Mouse (Mus musculus) embryonic facial prominence, embryonic 11.5 days (tissue): ENCODE measurements around the gene Tas1r1. TPM values are rescaled to one million over a fixed set of nuclear protein-coding genes. Genes with fewer than 3 reads are reported as not detected.
A peak's percentile ranks its signal among the peaks of the same experiment; 100 is the strongest.

Source experiments
- ATAC-seq: fragments of 200-750 bp; cut with Nextera tagmentation; replicated peaks from 2 replicates; pipeline ENCODE4 v1.8.0; 2017; ENCODE audit warnings: low read depth; ENCODE audit not compliant: insufficient number of reproducible peaks, low FRiP score, low TSS enrichment
- DNase-seq: peaks from one replicate; pipeline ENCODE4 v3.0.0-alpha.2; 2015; ENCODE audit warnings: low spot score
- H3K27ac ChIP-seq: fragments of 300-500 bp; sonication (generic); replicated peaks from 2 replicates; pipeline ENCODE4 v1.5.1; 2014; ENCODE audit warnings: mild to moderate bottlenecking, low read depth, low read length, control low read depth
- H3K27me3 ChIP-seq: fragments of 300-500 bp; sonication (generic); 2 replicates; pipeline ENCODE4 v1.6.1; 2014; ENCODE audit warnings: mild to moderate bottlenecking, low read length, moderate library complexity, mixed read lengths; ENCODE audit not compliant: control insufficient read depth, insufficient read depth
- H3K36me3 ChIP-seq: fragments of 300-500 bp; sonication (generic); replicated peaks from 2 replicates; pipeline ENCODE4 v1.6.1; 2014; ENCODE audit warnings: low read depth, mild to moderate bottlenecking, low read length, moderate library complexity, mixed read lengths; ENCODE audit not compliant: control insufficient read depth, insufficient read depth
- H3K4me1 ChIP-seq: fragments of 300-500 bp; sonication (generic); 2 replicates; pipeline ENCODE4 v1.6.1; 2014; ENCODE audit warnings: low read length, mixed read lengths; ENCODE audit not compliant: control insufficient read depth, insufficient read depth
- H3K4me2 ChIP-seq: fragments of 300-500 bp; sonication (generic); 2 replicates; pipeline ENCODE4 v1.6.1; 2014; ENCODE audit warnings: low read depth, mild to moderate bottlenecking, control low read depth, low read length, moderate library complexity
- H3K4me3 ChIP-seq: fragments of 300-500 bp; sonication (generic); 2 replicates; pipeline ENCODE4 v1.5.1; 2014; ENCODE audit warnings: low read depth, low read length, control low read depth
- H3K9ac ChIP-seq: fragments of 300-500 bp; sonication (generic); replicated peaks from 2 replicates; pipeline ENCODE4 v1.6.1; 2014; ENCODE audit warnings: mild to moderate bottlenecking, control low read depth, low read length
- H3K9me3 ChIP-seq: fragments of 300-500 bp; sonication (generic); replicated peaks from 2 replicates; pipeline ENCODE4 v1.6.1; 2016; ENCODE audit warnings: mild to moderate bottlenecking, low read length, inconsistent platforms, mixed read lengths; ENCODE audit not compliant: control insufficient read depth
- WGBS: fragments of 180-500 bp; shearing (Covaris S2); extraction: QIAGEN DNeasy Blood & Tissue Kit; methylation state at CpG from one replicate; pipeline ENCODE4 v1.1.7; 2014; 5-methylcytosine and 5-hydroxymethylcytosine counted together
- polyA plus RNA-seq: library from polyadenylated mRNA; unstranded; fragments of >200 nt; fragmentation: Nextera tagmentation; extraction: Ambion mirVana; gene quantifications from 2 replicates; pipeline ENCODE4 v1.2.1, GENCODE M21; 2014

Tas1r1 gene
- polyA plus RNA-seq, 1 experiment from 2014 or later: 0.55 TPM

DNA sequence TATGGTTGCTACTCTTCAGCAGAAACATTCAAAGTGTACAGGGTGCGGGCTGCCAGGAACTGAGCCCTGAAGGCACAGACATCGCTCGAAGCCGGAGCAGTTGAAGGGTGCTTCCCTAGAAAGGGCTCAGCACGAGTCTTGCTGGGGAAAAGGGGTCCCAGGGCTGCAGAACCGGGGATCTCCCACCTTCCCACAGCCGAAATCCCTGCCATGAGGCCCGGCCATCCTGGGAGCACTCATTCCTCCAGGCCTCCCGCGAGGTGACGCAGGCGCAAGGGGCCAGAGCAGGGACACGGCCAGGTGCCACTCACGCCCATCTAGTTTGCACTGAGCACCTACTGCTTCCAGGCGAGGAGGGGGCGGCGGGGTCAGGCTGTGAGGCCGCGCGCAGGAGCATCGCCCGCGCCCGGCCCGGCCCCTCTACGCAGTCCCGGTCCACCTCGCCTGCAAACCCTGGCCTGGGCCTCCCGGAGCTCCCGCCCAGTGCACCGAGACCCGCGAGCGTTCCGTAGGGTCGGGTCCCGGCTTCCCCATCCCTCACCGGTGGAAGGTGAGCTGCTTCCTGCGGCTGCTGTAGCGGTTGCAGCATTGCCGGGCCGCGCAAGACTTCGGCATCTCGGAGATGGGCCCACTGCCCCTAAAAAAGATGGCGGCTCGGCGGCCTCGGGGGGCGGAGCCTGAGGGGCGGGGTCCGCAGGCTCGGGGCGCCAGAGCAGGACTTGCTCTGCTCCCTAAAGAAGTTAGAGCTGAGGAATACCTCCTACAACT is 49.8 kb downstream of the Tas1r1 start, which contains the start of gene Thap3:
Gene Thap3, minus strand, starts transcription at position 656 of the 768 bp plus-strand sequence.
- DNase-seq (peak; percentile 81), ATAC-seq (peak; percentile 37)
- Histone ChIP-seq H3K9me3 (no peaks in the 10 kb centered on the region), H3K36me3 (peaks cover 7% of the 10 kb centered on the region), H3K9ac (peak within 1 kb of the TSS; percentile 91), H3K4me1 (no peaks in the 10 kb centered on the region; the same call in 1 of the 2 replicates), H3K4me3 (peak within 1 kb of the TSS; percentile 80), H3K27ac (peak within 1 kb of the TSS; percentile 66), H3K4me2 (peak within 1 kb of the TSS; percentile 70), H3K27me3 (no peaks in the 10 kb centered on the region)
- WGBS: 1% methylated on average over 54 of the region's 54 CpGs

- H3K4me1 ChIP-seq: no peaks in the 10 kb centered on the region; the same call in 1 of the 2 replicates
These were observed 50.4 kb downstream of the Tas1r1 start for GRCm38 (mm10) chr4:151988014-151988341.

GRCm38 (mm10) chr4:151986650-151987049 is 51.7 kb downstream of the Tas1r1 start:
- Histone ChIP-seq H3K9ac (no peak overlapping the region), H3K4me1 (no peaks in the 10 kb centered on the region; the same call in 1 of the 2 replicates), H3K9me3 (no peaks in the 10 kb centered on the region), H3K36me3 (peaks cover 3% of the 10 kb centered on the region), H3K4me2 (no peak overlapping the region), H3K4me3 (no peak overlapping the region), H3K27ac (no peak overlapping the region), H3K27me3 (no peaks in the 10 kb centered on the region)
- ATAC-seq (no peak), DNase-seq (no peak)
- WGBS: 64% methylated on average over 8 of the region's 8 CpGs

More at GRCm38 (mm10) chr4:151988014-151988341, 50.4 kb downstream of the Tas1r1 start:
- WGBS: 33% methylated on average over 10 of the region's 10 CpGs
- H3K36me3 ChIP-seq: peaks cover 7% of the 10 kb centered on the region
- H3K4me2 ChIP-seq: peak overlapping the region; percentile 70
- H3K27me3 ChIP-seq: no peaks in the 10 kb centered on the region
- no peak overlapping the region; the same call in 1 of the 2 replicates for H3K27ac ChIP-seq
- peak overlapping the region; percentile 91 for H3K9ac ChIP-seq
- ATAC-seq (no peak), DNase-seq (no peak)
- peak overlapping the region; percentile 80 for H3K4me3 ChIP-seq
- H3K9me3 ChIP-seq: no peaks in the 10 kb centered on the region

- ATAC-seq (no peak), DNase-seq (no peak)
- no peak overlapping the region for H3K27ac ChIP-seq
- H3K36me3 ChIP-seq: peaks cover 3% of the 10 kb centered on the region
- no peaks in the 10 kb centered on the region; the same call in 1 of the 2 replicates for H3K4me1 ChIP-seq
- no peak overlapping the region for H3K4me3 ChIP-seq
- H3K9ac ChIP-seq: no peak overlapping the region
- H3K9me3 ChIP-seq: no peaks in the 10 kb centered on the region
- H3K4me2 ChIP-seq: no peak overlapping the region; the same call in 1 of the 2 replicates
- WGBS: 41% methylated on average over 10 of the region's 10 CpGs
- H3K27me3 ChIP-seq: no peaks in the 10 kb centered on the region
These were observed 52.5 kb downstream of the Tas1r1 start for GRCm38 (mm10) chr4:151985886-151986285.

DNA sequence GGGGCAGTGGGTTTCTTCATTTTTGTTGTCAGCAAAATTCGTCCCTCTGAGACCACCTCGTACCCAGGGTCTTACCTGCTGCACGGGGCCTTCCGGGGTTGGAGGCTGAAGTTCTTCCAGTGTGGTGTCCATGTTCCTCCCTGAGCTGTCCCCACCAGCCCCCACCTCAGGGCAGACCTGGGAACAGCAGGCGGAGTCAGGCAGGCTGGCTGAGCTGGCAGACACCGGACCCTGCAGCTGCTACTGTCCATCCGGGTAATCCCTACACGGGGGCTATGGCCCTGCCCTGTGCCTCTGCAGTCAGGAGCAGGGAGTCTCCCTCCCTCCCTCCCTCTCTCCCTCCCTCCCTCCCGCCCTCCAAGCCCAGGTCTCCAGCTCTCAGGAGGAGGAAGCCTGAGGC is 54.8 kb downstream of the Tas1r1 start:
- WGBS: 33% methylated on average over 8 of the region's 9 CpGs

DNA sequence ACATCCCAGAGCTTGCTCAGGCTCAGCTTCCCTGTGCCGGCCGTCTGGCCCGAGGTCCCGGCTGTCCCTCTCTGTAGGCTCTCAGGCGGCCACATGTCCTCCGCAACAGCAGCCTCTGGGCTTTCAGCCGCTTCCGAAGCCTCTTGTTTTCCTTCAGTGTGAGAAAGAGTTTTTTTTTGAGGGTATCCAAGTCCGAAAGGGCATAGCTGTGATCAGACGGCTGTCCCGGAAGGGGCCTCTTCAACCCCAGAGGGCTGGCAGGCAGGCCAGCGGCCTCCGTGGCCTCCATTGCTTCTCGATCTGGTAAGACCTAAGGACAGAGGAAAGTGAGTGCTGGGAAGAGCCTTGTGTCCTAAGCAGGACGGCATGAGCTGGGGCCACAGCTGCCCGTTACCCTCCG is 55.3 kb downstream of the Tas1r1 start:
- no peak for ATAC-seq
- no peak for DNase-seq
- Histone ChIP-seq H3K4me3 (no peak overlapping the region), H3K4me1 (no peaks in the 10 kb centered on the region; the same call in 1 of the 2 replicates), H3K36me3 (peaks cover 12% of the 10 kb centered on the region), H3K27me3 (no peaks in the 10 kb centered on the region), H3K27ac (no peak overlapping the region), H3K9me3 (no peaks in the 10 kb centered on the region), H3K9ac (no peak overlapping the region), H3K4me2 (no peak overlapping the region)
- 48% methylated on average over 17 of the region's 17 CpGs for WGBS

More for the DNA sequence above, 54.8 kb downstream of the Tas1r1 start:
- H3K36me3 ChIP-seq: peaks cover 12% of the 10 kb centered on the region
- no peaks in the 10 kb centered on the region for H3K9me3 ChIP-seq
- no peaks in the 10 kb centered on the region for H3K27me3 ChIP-seq
- ATAC-seq (peak; percentile 53; the same call in 1 of the 2 replicates), DNase-seq (no peak)
- no peak overlapping the region for H3K4me2 ChIP-seq
- no peaks in the 10 kb centered on the region; the same call in 1 of the 2 replicates for H3K4me1 ChIP-seq
- H3K27ac ChIP-seq: no peak overlapping the region
- no peak overlapping the region for H3K9ac ChIP-seq
- H3K4me3 ChIP-seq: no peak overlapping the region

DNA sequence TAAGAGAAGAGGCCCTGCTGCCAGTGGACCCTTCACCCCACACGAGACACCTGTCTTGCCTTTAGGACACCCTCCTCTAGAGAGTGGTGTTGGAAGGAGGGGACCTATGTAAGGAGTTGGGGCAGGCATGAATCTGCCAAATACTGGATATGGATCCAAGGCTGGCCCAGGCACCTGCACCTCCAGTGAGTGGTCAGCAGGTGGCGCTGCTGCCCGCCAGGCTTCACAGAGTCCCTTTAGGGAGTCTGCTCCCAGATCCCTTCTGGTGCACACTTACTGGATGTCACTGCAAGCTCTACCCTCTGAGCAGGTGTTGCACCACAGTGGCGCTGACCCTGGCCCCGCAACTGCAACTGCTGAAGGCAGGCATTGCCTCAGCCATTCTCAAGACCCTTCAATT is 57.0 kb downstream of the Tas1r1 start:
- Histone ChIP-seq H3K9ac (no peak overlapping the region), H3K27me3 (no peaks in the 10 kb centered on the region), H3K9me3 (no peaks in the 10 kb centered on the region), H3K4me1 (no peaks in the 10 kb centered on the region; the same call in 1 of the 2 replicates), H3K4me3 (no peak overlapping the region), H3K4me2 (no peak overlapping the region), H3K36me3 (peaks cover 12% of the 10 kb centered on the region), H3K27ac (no peak overlapping the region)
- WGBS: 15% methylated on average over 5 of the region's 5 CpGs
- DNase-seq (peak; percentile 86), ATAC-seq (0 out of 2 replicates have a peak, but pooled peaks have one; percentile 24)

GRCm38 (mm10) chr4:151980699-151981098 is 57.7 kb downstream of the Tas1r1 start:
- 74% methylated on average over 8 of the region's 8 CpGs for WGBS
- Histone ChIP-seq H3K4me1 (no peaks in the 10 kb centered on the region), H3K27ac (no peak overlapping the region), H3K27me3 (no peaks in the 10 kb centered on the region), H3K36me3 (peaks cover 12% of the 10 kb centered on the region), H3K4me3 (no peak overlapping the region), H3K4me2 (no peak overlapping the region), H3K9ac (no peak overlapping the region), H3K9me3 (no peaks in the 10 kb centered on the region)
- ATAC-seq: no peak
- DNase-seq: peak; percentile 43
